Mouse (Mus musculus) heart, embryonic 15.5 days (tissue): Measurements from ENCODE around the gene Stk40. TPM values are rescaled to one million over a fixed set of nuclear protein-coding genes. Genes with fewer than 3 reads are reported as not detected.

Experiments
- ATAC-seq: fragments of 200-750 bp; cut with Nextera tagmentation; replicated peaks from 2 replicates; pipeline ENCODE4 v1.8.0; 2017; ENCODE audit warnings: low read depth, moderate TSS enrichment; ENCODE audit not compliant: insufficient number of reproducible peaks, insufficient read depth, low FRiP score
- H3K27ac ChIP-seq: fragments of 300-500 bp; sonication (generic); 2 replicates; pipeline ENCODE4 v1.5.1; 2015; ENCODE audit warnings: mild to moderate bottlenecking, inconsistent platforms
- H3K27me3 ChIP-seq: fragments of 300-500 bp; sonication (generic); 2 replicates; pipeline ENCODE4 v1.6.1; 2015; ENCODE audit warnings: inconsistent platforms
- H3K36me3 ChIP-seq: fragments of 300-500 bp; sonication (generic); 2 replicates; pipeline ENCODE4 v1.6.1; 2015; ENCODE audit warnings: mild to moderate bottlenecking, inconsistent platforms
- H3K4me1 ChIP-seq: fragments of 300-500 bp; sonication (generic); replicated peaks from 2 replicates; pipeline ENCODE4 v1.6.1; 2015; ENCODE audit warnings: inconsistent platforms
- H3K4me2 ChIP-seq: fragments of 300-500 bp; sonication (generic); 2 replicates; pipeline ENCODE4 v1.6.1; 2015; ENCODE audit warnings: inconsistent platforms, mild to moderate bottlenecking, moderate library complexity
- H3K4me3 ChIP-seq: fragments of 300-500 bp; sonication (generic); 2 replicates; pipeline ENCODE4 v1.5.1; 2015; ENCODE audit warnings: mild to moderate bottlenecking, inconsistent platforms
- H3K9ac ChIP-seq: fragments of 300-500 bp; sonication (generic); 2 replicates; pipeline ENCODE4 v1.6.1; 2015; ENCODE audit warnings: mild to moderate bottlenecking, inconsistent platforms
- H3K9me3 ChIP-seq: fragments of 300-500 bp; sonication (generic); replicated peaks from 2 replicates; pipeline ENCODE4 v1.6.1; 2016; ENCODE audit warnings: inconsistent platforms
- WGBS: fragments of 180-500 bp; shearing (Covaris S2); methylation state at CpG from one replicate; pipeline ENCODE4 v1.1.7; 2015; ENCODE audit warnings: mixed read lengths; 5-methylcytosine and 5-hydroxymethylcytosine counted together
- polyA plus RNA-seq: library from polyadenylated mRNA; unstranded; fragments of >200 nt; fragmentation: Nextera tagmentation; extraction: Ambion mirVana; gene quantifications from 2 replicates; pipeline ENCODE4 v1.2.1, GENCODE M21; 2015

The Stk40 gene
- polyA plus RNA-seq, 1 experiment from 2014 or later, result 20.6 TPM

DNA sequence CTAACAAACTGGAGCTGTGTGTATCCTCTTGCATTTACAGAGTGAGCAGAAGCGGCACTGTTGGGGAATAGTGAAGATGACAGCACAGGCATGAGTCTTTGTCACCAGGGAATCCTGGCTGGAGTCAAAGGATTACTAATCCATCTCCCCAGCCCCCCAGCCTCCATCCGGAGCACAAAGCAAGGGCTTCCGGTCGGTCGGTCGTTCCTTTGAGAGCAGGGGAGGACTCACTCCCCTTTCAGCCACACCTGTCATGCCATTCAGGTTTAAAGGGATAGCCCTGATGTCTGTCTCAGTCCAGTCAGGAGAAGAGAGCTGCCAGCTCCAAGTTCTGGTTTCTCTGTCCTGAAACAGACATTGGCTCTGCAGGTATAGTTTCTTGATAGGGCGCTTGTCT, 7.4 kb downstream of the Stk40 start:
- WGBS, result 17% methylated on average over 7 of the region's 7 CpGs
- H3K9me3 ChIP-seq, result no peaks in the 10 kb centered on the region
- peaks cover 67% of the 10 kb centered on the region for H3K4me1 ChIP-seq
- H3K27ac ChIP-seq, result peak overlapping the region; percentile 97
- no peaks in the 10 kb centered on the region for H3K27me3 ChIP-seq
- peak overlapping the region; percentile 37 for H3K9ac ChIP-seq
- H3K36me3 ChIP-seq, result no peaks in the 10 kb centered on the region
- H3K4me2 ChIP-seq, result peak overlapping the region; percentile 56
- peak overlapping the region; percentile 19 for H3K4me3 ChIP-seq
- no peak for ATAC-seq

GRCm38 (mm10) chr4:126113243-126113642, 9.5 kb downstream of the Stk40 start:
- Histone ChIP-seq H3K9ac (no peak overlapping the region), H3K27ac (no peak overlapping the region), H3K27me3 (no peaks in the 10 kb centered on the region), H3K36me3 (no peaks in the 10 kb centered on the region), H3K4me3 (no peak overlapping the region), H3K9me3 (no peaks in the 10 kb centered on the region), H3K4me1 (peaks cover 62% of the 10 kb centered on the region), H3K4me2 (no peak overlapping the region)
- no peak for ATAC-seq
- WGBS, result 78% methylated on average over 4 of the region's 4 CpGs

GRCm38 (mm10) chr4:126113943-126114342, 10.2 kb downstream of the Stk40 start:
- Histone ChIP-seq H3K27me3 (no peaks in the 10 kb centered on the region), H3K4me1 (peaks cover 55% of the 10 kb centered on the region), H3K36me3 (no peaks in the 10 kb centered on the region), H3K4me3 (no peak overlapping the region), H3K9ac (no peak overlapping the region), H3K4me2 (no peak overlapping the region), H3K27ac (no peak overlapping the region), H3K9me3 (no peaks in the 10 kb centered on the region)
- 12% methylated on average over 6 of the region's 6 CpGs for WGBS
- no peak for ATAC-seq

DNA sequence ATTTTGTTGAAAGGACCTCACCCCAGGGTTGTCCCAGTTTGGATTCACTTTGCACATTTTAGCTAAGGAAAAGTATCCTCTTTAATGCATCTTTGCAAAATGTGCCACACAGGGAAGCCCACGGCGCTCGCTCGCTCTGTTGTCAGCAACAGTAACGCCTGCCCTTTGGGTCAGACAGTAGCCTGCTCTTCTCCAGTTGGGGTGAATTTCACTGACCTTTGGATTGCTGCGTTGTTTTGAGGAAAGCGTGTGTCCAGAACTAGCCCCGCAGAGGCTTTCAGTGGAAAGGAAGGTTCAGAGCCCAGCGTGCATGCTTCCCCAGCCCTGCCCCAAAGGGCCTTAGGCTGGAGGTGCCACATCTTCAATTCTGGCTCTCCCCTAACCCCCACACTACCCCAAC, 11.7 kb downstream of the Stk40 start:
- Histone ChIP-seq H3K4me3 (no peak overlapping the region), H3K4me2 (no peak overlapping the region), H3K36me3 (no peaks in the 10 kb centered on the region), H3K9me3 (no peaks in the 10 kb centered on the region), H3K9ac (no peak overlapping the region), H3K27me3 (no peaks in the 10 kb centered on the region), H3K27ac (no peak overlapping the region), H3K4me1 (peaks cover 40% of the 10 kb centered on the region)
- ATAC-seq, result no peak
- 84% methylated on average over 9 of the region's 9 CpGs for WGBS

- Histone ChIP-seq H3K4me2 (no peak overlapping the region), H3K27me3 (no peaks in the 10 kb centered on the region), H3K9me3 (no peaks in the 10 kb centered on the region), H3K4me1 (peaks cover 34% of the 10 kb centered on the region), H3K36me3 (no peaks in the 10 kb centered on the region; the same call in 1 of the 2 replicates), H3K27ac (no peak overlapping the region), H3K9ac (no peak overlapping the region), H3K4me3 (no peak overlapping the region)
- WGBS, result 67% methylated on average over 6 of the region's 6 CpGs
- no peak for ATAC-seq
These were observed 12.2 kb downstream of the Stk40 start for GRCm38 (mm10) chr4:126115871-126116521.

GRCm38 (mm10) chr4:126117116-126117515, 13.4 kb downstream of the Stk40 start:
- no peak overlapping the region for H3K4me3 ChIP-seq
- no peak overlapping the region for H3K27ac ChIP-seq
- WGBS, result 80% methylated on average over 8 of the region's 8 CpGs

DNA sequence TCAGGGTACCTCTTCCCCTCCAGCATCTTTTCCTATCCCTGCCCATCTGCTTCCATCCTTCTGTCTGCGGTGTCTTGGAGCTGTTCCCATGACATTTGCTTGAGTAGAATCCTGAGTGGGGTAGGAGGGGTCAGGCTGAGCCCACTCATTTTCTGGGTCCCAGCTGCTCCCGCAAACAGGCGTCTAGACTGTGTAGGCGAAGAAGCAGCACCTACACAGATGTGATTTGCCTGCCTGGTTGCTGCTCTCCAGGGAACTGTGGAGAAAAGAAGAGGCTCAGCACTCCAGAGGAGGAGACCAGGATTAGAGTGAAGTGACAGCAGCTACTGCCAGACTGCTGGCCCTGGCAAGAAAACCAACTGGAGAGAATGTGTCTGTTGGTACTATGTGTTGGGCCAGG, 14.9 kb downstream of the Stk40 start:
- Histone ChIP-seq H3K4me2 (no peak overlapping the region), H3K4me1 (peaks cover 18% of the 10 kb centered on the region), H3K27me3 (no peaks in the 10 kb centered on the region), H3K4me3 (no peak overlapping the region), H3K9ac (no peak overlapping the region), H3K27ac (no peak overlapping the region), H3K36me3 (no peaks in the 10 kb centered on the region; the same call in 1 of the 2 replicates), H3K9me3 (no peaks in the 10 kb centered on the region)
- no peak for ATAC-seq
- 86% methylated on average over 4 of the region's 4 CpGs for WGBS

More at GRCm38 (mm10) chr4:126117116-126117515, 13.4 kb downstream of the Stk40 start:
- no peaks in the 10 kb centered on the region for H3K27me3 ChIP-seq
- ATAC-seq, result no peak
- H3K36me3 ChIP-seq, result no peaks in the 10 kb centered on the region; the same call in 1 of the 2 replicates
- no peak overlapping the region for H3K9ac ChIP-seq
- no peaks in the 10 kb centered on the region for H3K9me3 ChIP-seq
- peaks cover 23% of the 10 kb centered on the region for H3K4me1 ChIP-seq
- H3K4me2 ChIP-seq, result no peak overlapping the region

DNA sequence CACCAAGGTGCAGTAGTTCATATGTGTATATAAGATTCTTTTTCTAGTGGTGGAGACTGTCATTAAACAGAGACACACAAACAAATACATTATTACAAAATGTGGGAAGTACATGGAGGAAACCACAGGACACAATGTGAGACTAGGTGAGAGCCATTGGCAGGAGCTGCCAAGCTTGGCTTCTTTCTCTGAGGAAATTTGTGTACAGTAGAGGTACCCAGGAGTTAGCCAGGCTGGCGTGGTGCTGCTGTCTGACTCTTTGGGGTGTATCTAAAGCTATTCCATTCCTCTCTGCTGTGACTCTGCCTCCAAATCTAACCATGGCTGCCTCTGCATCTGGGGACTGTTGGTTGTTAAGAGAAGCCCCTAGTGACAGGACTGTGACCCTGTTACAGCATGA, 15.3 kb downstream of the Stk40 start:
- Histone ChIP-seq H3K4me3 (no peak overlapping the region), H3K27me3 (no peaks in the 10 kb centered on the region), H3K4me2 (no peak overlapping the region), H3K9ac (no peak overlapping the region), H3K27ac (no peak overlapping the region), H3K4me1 (peaks cover 15% of the 10 kb centered on the region), H3K36me3 (no peaks in the 10 kb centered on the region; the same call in 1 of the 2 replicates), H3K9me3 (no peaks in the 10 kb centered on the region)
- WGBS, result 77% methylated on average over 1 of the region's 1 CpGs
- ATAC-seq, result no peak

DNA sequence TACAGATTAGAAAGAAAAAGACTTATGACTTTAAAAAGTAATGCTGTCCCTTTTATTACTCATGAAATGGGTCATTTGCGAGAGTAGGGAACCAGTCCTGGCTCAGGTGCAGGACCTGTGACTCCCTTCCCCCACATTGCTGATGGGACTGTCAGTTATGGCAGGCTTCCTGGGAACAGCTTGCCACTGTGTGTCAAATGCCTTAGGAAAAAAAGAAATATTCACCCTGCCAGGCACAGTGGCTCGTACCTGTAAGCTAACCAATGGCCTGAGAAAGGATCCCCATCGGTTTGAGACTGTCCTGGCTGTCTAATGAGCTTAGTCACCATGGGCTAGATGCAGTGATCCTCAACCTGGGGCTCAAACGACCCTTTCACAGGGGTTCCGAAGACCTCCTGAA, 16.3 kb downstream of the Stk40 start:
- 85% methylated on average over 5 of the region's 5 CpGs for WGBS
- no peak overlapping the region for H3K9ac ChIP-seq
- peaks cover 15% of the 10 kb centered on the region for H3K4me1 ChIP-seq
- H3K36me3 ChIP-seq, result peaks cover 9% of the 10 kb centered on the region; the same call in 1 of the 2 replicates
- ATAC-seq, result no peak
- no peak overlapping the region for H3K27ac ChIP-seq
- no peaks in the 10 kb centered on the region for H3K27me3 ChIP-seq
- H3K9me3 ChIP-seq, result no peaks in the 10 kb centered on the region
- no peak overlapping the region for H3K4me3 ChIP-seq
- no peak overlapping the region for H3K4me2 ChIP-seq

- Histone ChIP-seq H3K27me3 (no peaks in the 10 kb centered on the region), H3K27ac (no peak overlapping the region), H3K36me3 (peaks cover 13% of the 10 kb centered on the region; the same call in 1 of the 2 replicates), H3K9ac (no peak overlapping the region), H3K9me3 (no peaks in the 10 kb centered on the region), H3K4me3 (no peak overlapping the region), H3K4me2 (no peak overlapping the region), H3K4me1 (peaks cover 15% of the 10 kb centered on the region)
- no peak for ATAC-seq
- 83% methylated on average over 2 of the region's 2 CpGs for WGBS
These were observed 16.7 kb downstream of the Stk40 start for GRCm38 (mm10) chr4:126120506-126120905.

GRCm38 (mm10) chr4:126123309-126124040, 19.7 kb downstream of the Stk40 start:
- H3K9me3 ChIP-seq, result no peaks in the 10 kb centered on the region
- no peak overlapping the region for H3K4me2 ChIP-seq
- H3K27me3 ChIP-seq, result no peaks in the 10 kb centered on the region
- 62% methylated on average over 10 of the region's 10 CpGs for WGBS
- H3K4me3 ChIP-seq, result no peak overlapping the region
- H3K4me1 ChIP-seq, result peaks cover 7% of the 10 kb centered on the region; the same call in 1 of the 2 replicates
- H3K9ac ChIP-seq, result no peak overlapping the region
- H3K27ac ChIP-seq, result no peak overlapping the region
- H3K36me3 ChIP-seq, result peaks cover 42% of the 10 kb centered on the region
- no peak for ATAC-seq
